Mouse (Mus musculus): Measurements from ENCODE around the gene Defb19. TPM values are rescaled to one million over a fixed set of nuclear protein-coding genes. Genes with fewer than 3 reads are reported as not detected.

Gene Defb19
- polyA plus RNA-seq, 1 experiment from 2014 or later = not detected

- Histone ChIP-seq H3K4me3 (no peak overlapping the region), H3K4me1 (no peaks in the 10 kb centered on the region), H3K4me2 (no peak overlapping the region), H3K9ac (no peak overlapping the region), H3K27me3 (replicated peaks) (0 out of 2 replicates have a peak, but pooled peaks cover 14% of the 10 kb centered on the region), H3K36me3 (no peaks in the 10 kb centered on the region), H3K27ac (no peak overlapping the region), H3K9me3 (replicated peaks) (no peaks in the 10 kb centered on the region)
- ATAC-seq = no peak
- WGBS (ENCODE audit: insufficient replicate concordance) = 11% methylated on average over 7 of the region's 7 CpGs
Observed at GRCm38 (mm10) chr2:152615563-152615962, 35.5 kb upstream of the Defb19 start.

GRCm38 (mm10) chr2:152612193-152612592 is 32.1 kb upstream of the Defb19 start:
- Histone ChIP-seq H3K4me2 (no peak overlapping the region), H3K9me3 (replicated peaks) (no peaks in the 10 kb centered on the region), H3K9ac (no peak overlapping the region), H3K4me1 (no peaks in the 10 kb centered on the region), H3K27me3 (replicated peaks) (no peaks in the 10 kb centered on the region), H3K4me3 (no peak overlapping the region), H3K27ac (no peak overlapping the region), H3K36me3 (no peaks in the 10 kb centered on the region)
- 56% methylated on average over 8 of the region's 8 CpGs for WGBS (ENCODE audit: insufficient replicate concordance)
- ATAC-seq = no peak

GRCm38 (mm10) chr2:152608719-152609118 is 28.6 kb upstream of the Defb19 start:
- ATAC-seq = no peak
- no peaks in the 10 kb centered on the region for H3K4me1 ChIP-seq
- H3K27ac ChIP-seq = no peak overlapping the region
- no peaks in the 10 kb centered on the region for H3K9me3 ChIP-seq (replicated peaks)
- 59% methylated on average over 1 of the region's 1 CpGs for WGBS (ENCODE audit: insufficient replicate concordance)
- H3K4me3 ChIP-seq = no peak overlapping the region
- H3K9ac ChIP-seq = no peak overlapping the region
- no peak overlapping the region for H3K4me2 ChIP-seq
- no peaks in the 10 kb centered on the region for H3K27me3 ChIP-seq (replicated peaks)
- no peaks in the 10 kb centered on the region for H3K36me3 ChIP-seq

- no peak for ATAC-seq
- WGBS (ENCODE audit: insufficient replicate concordance) = 47% methylated on average over 6 of the region's 6 CpGs
- H3K36me3 ChIP-seq = no peaks in the 10 kb centered on the region
- H3K9ac ChIP-seq = no peak overlapping the region
- H3K4me1 ChIP-seq = no peaks in the 10 kb centered on the region
- no peak overlapping the region for H3K27ac ChIP-seq
- H3K9me3 ChIP-seq (replicated peaks) = no peaks in the 10 kb centered on the region
- H3K4me3 ChIP-seq = no peak overlapping the region
- H3K27me3 ChIP-seq (replicated peaks) = no peaks in the 10 kb centered on the region
- H3K4me2 ChIP-seq = no peak overlapping the region
Observed at GRCm38 (mm10) chr2:152607746-152608145, 27.6 kb upstream of the Defb19 start.

GRCm38 (mm10) chr2:152604057-152604456 is 23.9 kb upstream of the Defb19 start, which contains the start of gene Defb36:
Defb36 (plus strand) TSS chr2:152604327.
- Histone ChIP-seq H3K9me3 (replicated peaks) (no peaks in the 10 kb centered on the region), H3K27me3 (replicated peaks) (no peaks in the 10 kb centered on the region), H3K4me2 (no peak within 1 kb of the TSS), H3K4me1 (no peaks in the 10 kb centered on the region), H3K36me3 (no peaks in the 10 kb centered on the region), H3K9ac (no peak within 1 kb of the TSS), H3K4me3 (no peak within 1 kb of the TSS), H3K27ac (no peak within 1 kb of the TSS)
- WGBS (ENCODE audit: insufficient replicate concordance) = 69% methylated on average over 15 of the region's 15 CpGs
- no peak for ATAC-seq

- H3K9ac ChIP-seq = no peak overlapping the region
- H3K36me3 ChIP-seq = no peaks in the 10 kb centered on the region
- H3K4me2 ChIP-seq = no peak overlapping the region
- no peaks in the 10 kb centered on the region for H3K9me3 ChIP-seq (replicated peaks)
- H3K27me3 ChIP-seq (replicated peaks) = no peaks in the 10 kb centered on the region
- no peaks in the 10 kb centered on the region for H3K4me1 ChIP-seq
- no peak overlapping the region for H3K4me3 ChIP-seq
- no peak overlapping the region for H3K27ac ChIP-seq
- no peak for ATAC-seq
- WGBS (ENCODE audit: insufficient replicate concordance) = 48% methylated on average over 4 of the region's 4 CpGs
Observed at GRCm38 (mm10) chr2:152601275-152601960, 21.3 kb upstream of the Defb19 start.

GRCm38 (mm10) chr2:152600076-152600475 is 20.0 kb upstream of the Defb19 start:
- no peak overlapping the region for H3K9ac ChIP-seq
- no peaks in the 10 kb centered on the region for H3K27me3 ChIP-seq (replicated peaks)
- no peaks in the 10 kb centered on the region for H3K36me3 ChIP-seq
- H3K27ac ChIP-seq = no peak overlapping the region
- H3K9me3 ChIP-seq (replicated peaks) = no peaks in the 10 kb centered on the region
- WGBS (ENCODE audit: insufficient replicate concordance) = 71% methylated on average over 6 of the region's 6 CpGs
- H3K4me3 ChIP-seq = no peak overlapping the region
- ATAC-seq = no peak
- H3K4me1 ChIP-seq = no peaks in the 10 kb centered on the region
- no peak overlapping the region for H3K4me2 ChIP-seq

- H3K9ac ChIP-seq = no peak within 1 kb of the TSS
- H3K9me3 ChIP-seq (replicated peaks) = no peaks in the 10 kb centered on the region
- H3K4me3 ChIP-seq = no peak within 1 kb of the TSS
- WGBS (ENCODE audit: insufficient replicate concordance) = 52% methylated on average over 7 of the region's 7 CpGs
- no peak for ATAC-seq
- H3K36me3 ChIP-seq = no peaks in the 10 kb centered on the region
- H3K4me1 ChIP-seq = no peaks in the 10 kb centered on the region
- H3K27me3 ChIP-seq (replicated peaks) = no peaks in the 10 kb centered on the region; the same call in 1 of the 2 replicates
- no peak within 1 kb of the TSS for H3K27ac ChIP-seq
- no peak within 1 kb of the TSS for H3K4me2 ChIP-seq
Observed at GRCm38 (mm10) chr2:152599299-152599698, 19.2 kb upstream of the Defb19 start, which contains the start of gene Defb45. Defb45 (minus strand) TSS chr2:152599399.

- Histone ChIP-seq H3K9ac (no peak overlapping the region), H3K4me1 (0 out of 2 replicates have a peak, but pooled peaks cover 6% of the 10 kb centered on the region), H3K4me3 (no peak overlapping the region), H3K36me3 (no peaks in the 10 kb centered on the region), H3K9me3 (replicated peaks) (no peaks in the 10 kb centered on the region), H3K27ac (no peak overlapping the region), H3K4me2 (no peak overlapping the region), H3K27me3 (replicated peaks) (no peaks in the 10 kb centered on the region)
- ATAC-seq = no peak
- WGBS (ENCODE audit: insufficient replicate concordance) = 43% methylated on average over 6 of the region's 6 CpGs
Observed at GRCm38 (mm10) chr2:152589021-152589420, 8.9 kb upstream of the Defb19 start.

GRCm38 (mm10) chr2:152588450-152588849 is 8.3 kb upstream of the Defb19 start:
- no peak for ATAC-seq
- 37% methylated on average over 2 of the region's 2 CpGs for WGBS (ENCODE audit: insufficient replicate concordance)
- Histone ChIP-seq H3K27ac (no peak overlapping the region), H3K9ac (no peak overlapping the region), H3K9me3 (replicated peaks) (no peaks in the 10 kb centered on the region), H3K4me3 (no peak overlapping the region), H3K4me2 (no peak overlapping the region), H3K36me3 (no peaks in the 10 kb centered on the region), H3K27me3 (replicated peaks) (no peaks in the 10 kb centered on the region), H3K4me1 (0 out of 2 replicates have a peak, but pooled peaks cover 6% of the 10 kb centered on the region)

- no peaks in the 10 kb centered on the region for H3K27me3 ChIP-seq (replicated peaks)
- no peak for ATAC-seq
- no peak overlapping the region for H3K4me3 ChIP-seq
- 0 out of 2 replicates have a peak, but pooled peaks cover 6% of the 10 kb centered on the region for H3K4me1 ChIP-seq
- no peak overlapping the region for H3K9ac ChIP-seq
- no peak overlapping the region for H3K4me2 ChIP-seq
- no peaks in the 10 kb centered on the region for H3K9me3 ChIP-seq (replicated peaks)
- no peak overlapping the region for H3K27ac ChIP-seq
- no peaks in the 10 kb centered on the region for H3K36me3 ChIP-seq
- 58% methylated on average over 4 of the region's 4 CpGs for WGBS (ENCODE audit: insufficient replicate concordance)
Observed at GRCm38 (mm10) chr2:152586926-152587560, 6.9 kb upstream of the Defb19 start.

GRCm38 (mm10) chr2:152580612-152581011 is 500 bp upstream of the Defb19 start:
- no peaks in the 10 kb centered on the region for H3K4me1 ChIP-seq
- ATAC-seq = no peak
- H3K4me3 ChIP-seq = no peak overlapping the region
- no peaks in the 10 kb centered on the region for H3K36me3 ChIP-seq
- 57% methylated on average over 11 of the region's 11 CpGs for WGBS (ENCODE audit: insufficient replicate concordance)
- no peak overlapping the region for H3K4me2 ChIP-seq
- no peaks in the 10 kb centered on the region; the same call in 1 of the 2 replicates for H3K27me3 ChIP-seq (replicated peaks)
- H3K9ac ChIP-seq = no peak overlapping the region
- H3K27ac ChIP-seq = no peak overlapping the region
- no peaks in the 10 kb centered on the region for H3K9me3 ChIP-seq (replicated peaks)
